Mouse (Mus musculus): ENCODE measurements around the gene Eif2b3.

Gene Eif2b3

GRCm38 (mm10) chr4:117019206-117020134 lies at the start of gene Eif2b3:
Eif2b3 (plus strand) TSS chr4:117019402.
- Histone ChIP-seq H3K9me3 (ENCODE audit: low read length) (no peaks in the 10 kb centered on the region), H3K27me3 (ENCODE audit: insufficient read depth, low read length) (no peaks in the 10 kb centered on the region), H3K4me1 (replicated peaks; ENCODE audit: low read depth, low read length) (peaks cover 36% of the 10 kb centered on the region), H3K4me3 (replicated peaks; ENCODE audit: low read length) (peak within 1 kb of the TSS; percentile 98), H3K36me3 (ENCODE audit: insufficient read depth, low read length) (peaks cover 38% of the 10 kb centered on the region)
- TF ChIP-seq CTCF (conservative IDR thresholded peaks at IDR 0.05; ENCODE audit: low read length) = no peak
- no peak for TF ChIP-seq NANOG (IDR thresholded peaks at IDR 0.05; ENCODE audit: borderline replicate concordance, low read length)
- TF ChIP-seq POU5F1 (IDR thresholded peaks at IDR 0.05; ENCODE audit: borderline replicate concordance, low read length) = no peak

GRCm38 (mm10) chr4:116976503-116976902 lies 42.7 kb upstream of the Eif2b3 start:
- Histone ChIP-seq H3K4me1 (replicated peaks; ENCODE audit: low read depth, low read length) (no peaks in the 10 kb centered on the region), H3K4me3 (replicated peaks; ENCODE audit: low read length) (no peak overlapping the region), H3K27me3 (ENCODE audit: insufficient read depth, low read length) (no peaks in the 10 kb centered on the region), H3K9me3 (ENCODE audit: low read length) (no peaks in the 10 kb centered on the region), H3K36me3 (ENCODE audit: insufficient read depth, low read length) (0 out of 2 replicates have a peak, but pooled peaks cover 5% of the 10 kb centered on the region)
- TF ChIP-seq NANOG (IDR thresholded peaks at IDR 0.05; ENCODE audit: borderline replicate concordance, low read length) (no peak), CTCF (conservative IDR thresholded peaks at IDR 0.05; ENCODE audit: low read length) (peak; percentile 18; the same call in 1 of the 2 replicates), POU5F1 (IDR thresholded peaks at IDR 0.05; ENCODE audit: borderline replicate concordance, low read length) (no peak)

- no peaks in the 10 kb centered on the region for H3K27me3 ChIP-seq (ENCODE audit: insufficient read depth, low read length)
- H3K36me3 ChIP-seq (ENCODE audit: insufficient read depth, low read length) = peaks cover 23% of the 10 kb centered on the region
- H3K4me3 ChIP-seq (replicated peaks; ENCODE audit: low read length) = no peak overlapping the region
- TF ChIP-seq CTCF (conservative IDR thresholded peaks at IDR 0.05; ENCODE audit: low read length) (no peak), NANOG (IDR thresholded peaks at IDR 0.05; ENCODE audit: borderline replicate concordance, low read length) (no peak), POU5F1 (IDR thresholded peaks at IDR 0.05; ENCODE audit: borderline replicate concordance, low read length) (no peak)
- peaks cover 44% of the 10 kb centered on the region for H3K4me1 ChIP-seq (replicated peaks; ENCODE audit: low read depth, low read length)
- H3K9me3 ChIP-seq (ENCODE audit: low read length) = no peaks in the 10 kb centered on the region
These were observed 33.5 kb upstream of the Eif2b3 start for GRCm38 (mm10) chr4:116985681-116986080.

- no peak for TF ChIP-seq NANOG (IDR thresholded peaks at IDR 0.05; ENCODE audit: borderline replicate concordance, low read length)
- TF ChIP-seq CTCF (conservative IDR thresholded peaks at IDR 0.05; ENCODE audit: low read length) = peak; percentile 73
- TF ChIP-seq POU5F1 (IDR thresholded peaks at IDR 0.05; ENCODE audit: borderline replicate concordance, low read length) = no peak
- H3K36me3 ChIP-seq (ENCODE audit: insufficient read depth, low read length) = peaks cover 31% of the 10 kb centered on the region
- peaks cover 51% of the 10 kb centered on the region for H3K4me1 ChIP-seq (replicated peaks; ENCODE audit: low read depth, low read length)
- no peaks in the 10 kb centered on the region for H3K9me3 ChIP-seq (ENCODE audit: low read length)
- H3K27me3 ChIP-seq (ENCODE audit: insufficient read depth, low read length) = no peaks in the 10 kb centered on the region
- peak overlapping the region; percentile 62 for H3K4me3 ChIP-seq (replicated peaks; ENCODE audit: low read length)
These were observed 32.6 kb upstream of the Eif2b3 start for GRCm38 (mm10) chr4:116986400-116987121.

- Histone ChIP-seq H3K27me3 (ENCODE audit: insufficient read depth, low read length) (no peaks in the 10 kb centered on the region), H3K9me3 (ENCODE audit: low read length) (no peaks in the 10 kb centered on the region), H3K36me3 (ENCODE audit: insufficient read depth, low read length) (peaks cover 36% of the 10 kb centered on the region), H3K4me1 (replicated peaks; ENCODE audit: low read depth, low read length) (peaks cover 52% of the 10 kb centered on the region), H3K4me3 (replicated peaks; ENCODE audit: low read length) (peak overlapping the region; percentile 62)
- TF ChIP-seq NANOG (IDR thresholded peaks at IDR 0.05; ENCODE audit: borderline replicate concordance, low read length) (no peak), CTCF (conservative IDR thresholded peaks at IDR 0.05; ENCODE audit: low read length) (no peak), POU5F1 (IDR thresholded peaks at IDR 0.05; ENCODE audit: borderline replicate concordance, low read length) (no peak)
These were observed 32.1 kb upstream of the Eif2b3 start for GRCm38 (mm10) chr4:116987122-116987456.

GRCm38 (mm10) chr4:116989731-116990130 lies 29.5 kb upstream of the Eif2b3 start:
- TF ChIP-seq POU5F1 (IDR thresholded peaks at IDR 0.05; ENCODE audit: borderline replicate concordance, low read length) (peak; percentile 37; the same call in 1 of the 2 replicates), NANOG (IDR thresholded peaks at IDR 0.05; ENCODE audit: borderline replicate concordance, low read length) (no peak), CTCF (conservative IDR thresholded peaks at IDR 0.05; ENCODE audit: low read length) (no peak)
- Histone ChIP-seq H3K27me3 (ENCODE audit: insufficient read depth, low read length) (no peaks in the 10 kb centered on the region), H3K36me3 (ENCODE audit: insufficient read depth, low read length) (peaks cover 42% of the 10 kb centered on the region), H3K9me3 (ENCODE audit: low read length) (no peaks in the 10 kb centered on the region), H3K4me3 (replicated peaks; ENCODE audit: low read length) (no peak overlapping the region), H3K4me1 (replicated peaks; ENCODE audit: low read depth, low read length) (peaks cover 72% of the 10 kb centered on the region)

- Histone ChIP-seq H3K4me1 (replicated peaks; ENCODE audit: low read depth, low read length) (peaks cover 73% of the 10 kb centered on the region), H3K36me3 (ENCODE audit: insufficient read depth, low read length) (peaks cover 42% of the 10 kb centered on the region), H3K27me3 (ENCODE audit: insufficient read depth, low read length) (no peaks in the 10 kb centered on the region), H3K4me3 (replicated peaks; ENCODE audit: low read length) (no peak overlapping the region), H3K9me3 (ENCODE audit: low read length) (no peaks in the 10 kb centered on the region)
- no peak for TF ChIP-seq POU5F1 (IDR thresholded peaks at IDR 0.05; ENCODE audit: borderline replicate concordance, low read length)
- peak; percentile 77 for TF ChIP-seq CTCF (conservative IDR thresholded peaks at IDR 0.05; ENCODE audit: low read length)
- TF ChIP-seq NANOG (IDR thresholded peaks at IDR 0.05; ENCODE audit: borderline replicate concordance, low read length) = no peak
These were observed 27.8 kb upstream of the Eif2b3 start for GRCm38 (mm10) chr4:116991366-116991765.
